Mouse (Mus musculus): ENCODE measurements at regions not wholly inside any gene's neighbourhood (a gene's known extent, or its start where the extent isn't known, plus 50 kb on each side); places are given as distances from the start of the nearest gene placed in this dataset.
A peak's percentile ranks its signal among the peaks of the same experiment; 100 is the strongest.

GRCm38 (mm10) chr2:105454353-105454752 lies 55.2 kb upstream of the Rcn1 start:
- no peaks in the 10 kb centered on the region for H3K36me3 ChIP-seq (replicated peaks)
- no peak overlapping the region for H3K4me3 ChIP-seq (replicated peaks)
- no peaks in the 10 kb centered on the region for H3K9me3 ChIP-seq (replicated peaks)
- no peak overlapping the region for H3K4me2 ChIP-seq
- H3K27me3 ChIP-seq = no peaks in the 10 kb centered on the region
- no peak for ATAC-seq (ENCODE audit: insufficient read depth)
- H3K4me1 ChIP-seq (replicated peaks) = no peaks in the 10 kb centered on the region
- no peak overlapping the region for H3K9ac ChIP-seq
- H3K27ac ChIP-seq (replicated peaks) = no peak overlapping the region
- whole genome bisulfite sequencing (ENCODE audit: insufficient replicate concordance) = 67% methylated on average over 2 of the region's 2 CpGs

- H3K27ac ChIP-seq (replicated peaks) = no peak overlapping the region
- no peak for ATAC-seq (ENCODE audit: insufficient read depth)
- H3K36me3 ChIP-seq (replicated peaks) = no peaks in the 10 kb centered on the region
- no peaks in the 10 kb centered on the region for H3K9me3 ChIP-seq (replicated peaks)
- no peak overlapping the region for H3K4me2 ChIP-seq
- H3K27me3 ChIP-seq = no peaks in the 10 kb centered on the region
- H3K4me1 ChIP-seq (replicated peaks) = no peaks in the 10 kb centered on the region
- H3K4me3 ChIP-seq (replicated peaks) = no peak overlapping the region
- no peak overlapping the region for H3K9ac ChIP-seq
Observed at GRCm38 (mm10) chr2:105454836-105455235, 55.7 kb upstream of the Rcn1 start.

- H3K9me3 ChIP-seq (replicated peaks) = no peaks in the 10 kb centered on the region
- H3K36me3 ChIP-seq (replicated peaks) = no peaks in the 10 kb centered on the region
- no peak for ATAC-seq (ENCODE audit: insufficient read depth)
- no peaks in the 10 kb centered on the region for H3K4me1 ChIP-seq (replicated peaks)
- H3K4me3 ChIP-seq (replicated peaks) = no peak overlapping the region
- no peak overlapping the region for H3K4me2 ChIP-seq
- 56% methylated on average over 4 of the region's 4 CpGs for whole genome bisulfite sequencing (ENCODE audit: insufficient replicate concordance)
- H3K27ac ChIP-seq (replicated peaks) = no peak overlapping the region
- H3K27me3 ChIP-seq = no peaks in the 10 kb centered on the region
- no peak overlapping the region for H3K9ac ChIP-seq
Observed at GRCm38 (mm10) chr2:105458643-105459042, 59.5 kb upstream of the Rcn1 start.

- no peaks in the 10 kb centered on the region for H3K9me3 ChIP-seq (replicated peaks)
- WGBS (ENCODE audit: insufficient replicate concordance) = 49% methylated on average over 9 of the region's 9 CpGs
- H3K27ac ChIP-seq (replicated peaks) = no peak overlapping the region
- no peaks in the 10 kb centered on the region for H3K27me3 ChIP-seq
- no peak overlapping the region for H3K9ac ChIP-seq
- H3K36me3 ChIP-seq (replicated peaks) = no peaks in the 10 kb centered on the region
- H3K4me2 ChIP-seq = no peak overlapping the region
- no peaks in the 10 kb centered on the region for H3K4me1 ChIP-seq (replicated peaks)
- H3K4me3 ChIP-seq (replicated peaks) = no peak overlapping the region
- no peak for ATAC-seq (ENCODE audit: insufficient read depth)
Observed at GRCm38 (mm10) chr2:105459512-105459911, 60.4 kb upstream of the Rcn1 start.

- no peak overlapping the region for H3K4me3 ChIP-seq (replicated peaks)
- H3K9me3 ChIP-seq (replicated peaks) = no peaks in the 10 kb centered on the region
- ATAC-seq (ENCODE audit: insufficient read depth) = no peak
- no peak overlapping the region for H3K4me2 ChIP-seq
- no peaks in the 10 kb centered on the region for H3K27me3 ChIP-seq
- H3K27ac ChIP-seq (replicated peaks) = no peak overlapping the region
- no peaks in the 10 kb centered on the region for H3K36me3 ChIP-seq (replicated peaks)
- no peaks in the 10 kb centered on the region for H3K4me1 ChIP-seq (replicated peaks)
- WGBS (ENCODE audit: insufficient replicate concordance) = 57% methylated on average over 6 of the region's 6 CpGs
- H3K9ac ChIP-seq = no peak overlapping the region
Observed at GRCm38 (mm10) chr2:105465630-105466029, 66.5 kb upstream of the Rcn1 start.

- Histone ChIP-seq H3K27me3 (no peaks in the 10 kb centered on the region), H3K36me3 (replicated peaks) (no peaks in the 10 kb centered on the region), H3K4me3 (replicated peaks) (no peak overlapping the region), H3K27ac (replicated peaks) (no peak overlapping the region), H3K9me3 (replicated peaks) (no peaks in the 10 kb centered on the region), H3K4me2 (no peak overlapping the region), H3K9ac (no peak overlapping the region), H3K4me1 (replicated peaks) (no peaks in the 10 kb centered on the region)
- no peak for ATAC-seq (ENCODE audit: insufficient read depth)
- WGBS (ENCODE audit: insufficient replicate concordance) = 41% methylated on average over 5 of the region's 5 CpGs
Observed at GRCm38 (mm10) chr2:105468930-105469329, 69.8 kb upstream of the Rcn1 start.

GRCm38 (mm10) chr2:105476028-105476677 lies 77.0 kb upstream of the Rcn1 start:
- no peak overlapping the region for H3K9ac ChIP-seq

GRCm38 (mm10) chr2:105481990-105482592 lies 83.0 kb upstream of the Rcn1 start:
- H3K27ac ChIP-seq (replicated peaks) = no peak overlapping the region
- H3K27me3 ChIP-seq = no peaks in the 10 kb centered on the region
- no peak overlapping the region for H3K4me3 ChIP-seq (replicated peaks)
- H3K4me1 ChIP-seq (replicated peaks) = no peaks in the 10 kb centered on the region
- H3K36me3 ChIP-seq (replicated peaks) = no peaks in the 10 kb centered on the region
- no peak overlapping the region for H3K9ac ChIP-seq
- WGBS (ENCODE audit: insufficient replicate concordance) = 62% methylated on average over 11 of the region's 11 CpGs
- H3K9me3 ChIP-seq (replicated peaks) = no peaks in the 10 kb centered on the region
- ATAC-seq (ENCODE audit: insufficient read depth) = no peak
- H3K4me2 ChIP-seq = no peak overlapping the region

More at GRCm38 (mm10) chr2:105476028-105476677, 77.0 kb upstream of the Rcn1 start:
- no peak overlapping the region for H3K4me2 ChIP-seq
- H3K4me1 ChIP-seq (replicated peaks) = no peaks in the 10 kb centered on the region
- 47% methylated on average over 7 of the region's 7 CpGs for WGBS (ENCODE audit: insufficient replicate concordance)
- no peak overlapping the region for H3K4me3 ChIP-seq (replicated peaks)
- H3K9me3 ChIP-seq (replicated peaks) = no peaks in the 10 kb centered on the region
- no peaks in the 10 kb centered on the region for H3K27me3 ChIP-seq
- no peaks in the 10 kb centered on the region for H3K36me3 ChIP-seq (replicated peaks)
- H3K27ac ChIP-seq (replicated peaks) = no peak overlapping the region
- ATAC-seq (ENCODE audit: insufficient read depth) = 0 out of 2 replicates have a peak, but pooled peaks have one; percentile 18

- no peaks in the 10 kb centered on the region for H3K27me3 ChIP-seq
- H3K9ac ChIP-seq = no peak overlapping the region
- H3K36me3 ChIP-seq (replicated peaks) = no peaks in the 10 kb centered on the region
- no peaks in the 10 kb centered on the region for H3K4me1 ChIP-seq (replicated peaks)
- H3K4me3 ChIP-seq (replicated peaks) = no peak overlapping the region
- no peak overlapping the region for H3K27ac ChIP-seq (replicated peaks)
- 47% methylated on average over 3 of the region's 3 CpGs for WGBS (ENCODE audit: insufficient replicate concordance)
- H3K4me2 ChIP-seq = no peak overlapping the region
- ATAC-seq (ENCODE audit: insufficient read depth) = no peak
- no peaks in the 10 kb centered on the region for H3K9me3 ChIP-seq (replicated peaks)
Observed at GRCm38 (mm10) chr2:105484496-105484895, 85.4 kb upstream of the Rcn1 start.

GRCm38 (mm10) chr2:105485286-105485685 lies 86.2 kb upstream of the Rcn1 start:
- no peak overlapping the region for H3K4me3 ChIP-seq (replicated peaks)
- no peak for ATAC-seq (ENCODE audit: insufficient read depth)
- no peaks in the 10 kb centered on the region for H3K27me3 ChIP-seq
- H3K27ac ChIP-seq (replicated peaks) = no peak overlapping the region
- no peak overlapping the region for H3K9ac ChIP-seq
- no peaks in the 10 kb centered on the region for H3K36me3 ChIP-seq (replicated peaks)
- WGBS (ENCODE audit: insufficient replicate concordance) = 70% methylated on average over 8 of the region's 8 CpGs
- H3K4me2 ChIP-seq = no peak overlapping the region
- H3K9me3 ChIP-seq (replicated peaks) = no peaks in the 10 kb centered on the region
- no peaks in the 10 kb centered on the region for H3K4me1 ChIP-seq (replicated peaks)

- H3K4me3 ChIP-seq (replicated peaks) = no peak overlapping the region
- ATAC-seq (ENCODE audit: insufficient read depth) = no peak
- 71% methylated on average over 13 of the region's 13 CpGs for WGBS (ENCODE audit: insufficient replicate concordance)
- no peaks in the 10 kb centered on the region for H3K4me1 ChIP-seq (replicated peaks)
- no peak overlapping the region for H3K9ac ChIP-seq
- no peaks in the 10 kb centered on the region for H3K36me3 ChIP-seq (replicated peaks)
- H3K27me3 ChIP-seq = no peaks in the 10 kb centered on the region
- no peak overlapping the region for H3K4me2 ChIP-seq
- no peaks in the 10 kb centered on the region for H3K9me3 ChIP-seq (replicated peaks)
- H3K27ac ChIP-seq (replicated peaks) = no peak overlapping the region
Observed at GRCm38 (mm10) chr2:105495796-105496195, 96.7 kb upstream of the Rcn1 start.

- Histone ChIP-seq H3K9me3 (replicated peaks) (no peaks in the 10 kb centered on the region), H3K4me2 (no peak overlapping the region), H3K4me3 (replicated peaks) (no peak overlapping the region), H3K4me1 (replicated peaks) (no peaks in the 10 kb centered on the region), H3K27me3 (no peaks in the 10 kb centered on the region), H3K27ac (replicated peaks) (no peak overlapping the region), H3K9ac (no peak overlapping the region), H3K36me3 (replicated peaks) (no peaks in the 10 kb centered on the region)
- WGBS (ENCODE audit: insufficient replicate concordance) = 22% methylated on average over 2 of the region's 2 CpGs
- ATAC-seq (ENCODE audit: insufficient read depth) = no peak
Observed at GRCm38 (mm10) chr2:105504197-105504596, 105.1 kb upstream of the Rcn1 start.
